Mouse (Mus musculus) CH12.LX (cell line): ENCODE measurements around the gene Olfr218. TPM values are rescaled to one million over a fixed set of nuclear protein-coding genes. Genes with fewer than 3 reads are reported as not detected.

Experiments
- DNase-seq: peaks from one replicate; pipeline ENCODE4 v3.0.0-alpha.2; 2013; ENCODE audit errors: extremely low read depth
- H3K27ac ChIP-seq: 2 replicates; pipeline ENCODE4 v1.5.1; 2012; ENCODE audit warnings: low read depth, mild to moderate bottlenecking, control low read depth, moderate library complexity; ENCODE audit not compliant: insufficient read depth
- H3K27me3 ChIP-seq: replicated peaks from 2 replicates; pipeline ENCODE3; 2012; ENCODE audit warnings: inconsistent platforms
- H3K36me3 ChIP-seq, 2 experiments: replicated peaks in 1 of 2; 2 replicates each; pipeline versions ENCODE3 to v1.6.1; 2012; ENCODE audit warnings: inconsistent platforms in 1 of 2, low read length in 1 of 2, mild to moderate bottlenecking in 1 of 2, mixed read lengths in 1 of 2, moderate library complexity in 1 of 2; ENCODE audit not compliant: control insufficient read depth in 1 of 2, insufficient read depth in 1 of 2
- H3K4me1 ChIP-seq, 2 experiments: 2 replicates each; pipeline ENCODE4 v1.6.1; 2012; ENCODE audit warnings: inconsistent platforms in 1 of 2, moderate library complexity in 1 of 2; ENCODE audit not compliant: insufficient read depth in 2 of 2, control insufficient read depth in 1 of 2
- H3K4me2 ChIP-seq: 2 replicates; pipeline ENCODE4 v1.6.1; 2012; ENCODE audit warnings: low read depth, mild to moderate bottlenecking, control low read depth; ENCODE audit not compliant: poor library complexity, insufficient read depth, severe bottlenecking
- H3K4me3 ChIP-seq, 3 experiments: fragments of 150-350 bp in 1 of 3; sonication (generic) in 1 of 3; replicated peaks in 1 of 3; 2 replicates each; pipeline versions ENCODE3 to v1.5.1; 2011 to 2012; ENCODE audit warnings: low read depth in 2 of 3, low read length in 2 of 3, mild to moderate bottlenecking in 2 of 3, moderate library complexity in 2 of 3, control low read depth in 1 of 3, improper control_type of control experiment in 1 of 3, inconsistent platforms in 1 of 3, mixed read lengths in 1 of 3; ENCODE audit not compliant: poor library complexity in 1 of 3
- H3K79me2 ChIP-seq: replicated peaks from 2 replicates; pipeline ENCODE4 v1.6.1; 2012; ENCODE audit warnings: mild to moderate bottlenecking, moderate library complexity; ENCODE audit not compliant: control insufficient read depth, poor library complexity, insufficient read depth, severe bottlenecking; ENCODE audit errors: extremely low read depth
- H3K9ac ChIP-seq: 2 replicates; pipeline ENCODE4 v1.6.1; 2012; ENCODE audit warnings: low read depth, mild to moderate bottlenecking, control low read depth, moderate library complexity; ENCODE audit not compliant: insufficient read depth
- H3K9me3 ChIP-seq: replicated peaks from 2 replicates; pipeline ENCODE3; 2012; ENCODE audit warnings: low read length, inconsistent platforms, mixed read lengths
- CHD1 ChIP-seq: IDR thresholded peaks from 2 replicates; pipeline ENCODE4 v1.6.1; 2012; ENCODE audit warnings: low read depth, low read length, improper control_type of control experiment, inconsistent platforms
- CHD2 ChIP-seq: IDR thresholded peaks from 2 replicates; pipeline ENCODE4 v1.6.1; 2011; ENCODE audit warnings: low read length, improper control_type of control experiment
- CTCF ChIP-seq, 2 experiments: IDR thresholded peaks in 1 of 2; conservative IDR thresholded peaks in 1 of 2; 2 replicates each; pipeline ENCODE4 v1.5.1; 2011 to 2012; ENCODE audit warnings: low read depth in 2 of 2, low read length in 2 of 2, improper control_type of control experiment in 1 of 2, inconsistent platforms in 1 of 2, mild to moderate bottlenecking in 1 of 2, moderate library complexity in 1 of 2
- ELF1 ChIP-seq: IDR thresholded peaks from 2 replicates; pipeline ENCODE4 v1.6.1; 2014; ENCODE audit warnings: low read depth, mild to moderate bottlenecking, inconsistent platforms, low read length, improper control_type of control experiment
- EP300 ChIP-seq: IDR thresholded peaks from 2 replicates; pipeline ENCODE4 v1.6.1; 2011; ENCODE audit warnings: low read length, improper control_type of control experiment
- ETS1 ChIP-seq: conservative IDR thresholded peaks from 2 replicates; pipeline ENCODE4 v1.6.1; 2012; ENCODE audit warnings: low read depth, mild to moderate bottlenecking, inconsistent platforms, low read length, improper control_type of control experiment, moderate library complexity
- GABPA ChIP-seq: IDR thresholded peaks from 2 replicates; pipeline ENCODE4 v1.6.1; 2012; ENCODE audit warnings: low read depth, low read length, improper control_type of control experiment, inconsistent platforms; ENCODE audit not compliant: insufficient replicate concordance
- HCFC1 ChIP-seq: IDR thresholded peaks from 2 replicates; pipeline ENCODE4 v1.6.1; 2012; ENCODE audit warnings: low read depth, mild to moderate bottlenecking, inconsistent platforms, low read length, improper control_type of control experiment
- IRF4 ChIP-seq: IDR thresholded peaks from 2 replicates; pipeline ENCODE4 v1.6.1; 2014; ENCODE audit warnings: low read depth, mild to moderate bottlenecking, inconsistent platforms, low read length, improper control_type of control experiment
- JUN ChIP-seq: IDR thresholded peaks from 2 replicates; pipeline ENCODE4 v1.6.1; 2011; ENCODE audit warnings: low read depth, mild to moderate bottlenecking, low read length, improper control_type of control experiment, moderate library complexity; ENCODE audit not compliant: insufficient read depth
- JUND ChIP-seq: conservative IDR thresholded peaks from 2 replicates; pipeline ENCODE4 v1.6.1; 2011; ENCODE audit warnings: low read depth, low read length, improper control_type of control experiment
- KAT2A ChIP-seq: IDR thresholded peaks from 2 replicates; pipeline ENCODE4 v1.6.1; 2012; ENCODE audit warnings: low read length, improper control_type of control experiment, inconsistent platforms; ENCODE audit not compliant: insufficient replicate concordance
- MAFK ChIP-seq: IDR thresholded peaks from 2 replicates; pipeline ENCODE4 v1.6.1; 2011; ENCODE audit warnings: low read length, improper control_type of control experiment; ENCODE audit not compliant: insufficient replicate concordance
- MAX ChIP-seq: IDR thresholded peaks from 2 replicates; pipeline ENCODE4 v1.6.1; 2011; ENCODE audit warnings: low read length, improper control_type of control experiment
- MEF2A ChIP-seq: IDR thresholded peaks from 2 replicates; pipeline ENCODE4 v1.6.1; 2014; ENCODE audit warnings: low read depth, mild to moderate bottlenecking, inconsistent platforms, low read length, improper control_type of control experiment, borderline replicate concordance
- MXI1 ChIP-seq: IDR thresholded peaks from 2 replicates; pipeline ENCODE4 v1.6.1; 2011; ENCODE audit warnings: mild to moderate bottlenecking, low read depth, low read length, improper control_type of control experiment
- NELFE ChIP-seq: IDR thresholded peaks from 2 replicates; pipeline ENCODE4 v1.6.1; 2011; ENCODE audit warnings: low read depth, low read length, improper control_type of control experiment
- PAX5 ChIP-seq: IDR thresholded peaks from 2 replicates; pipeline ENCODE4 v1.6.1; 2012; ENCODE audit warnings: low read length, inconsistent platforms, mixed read lengths
- POLR2A ChIP-seq: IDR thresholded peaks from 2 replicates; pipeline ENCODE4 v1.6.1; 2011; ENCODE audit warnings: low read depth, mild to moderate bottlenecking, improper control_type of control experiment, low read length
- POLR2AphosphoS2 ChIP-seq: IDR thresholded peaks from 2 replicates; pipeline ENCODE4 v1.6.1; 2011; ENCODE audit warnings: low read depth, low read length, improper control_type of control experiment
- RAD21 ChIP-seq: IDR thresholded peaks from 2 replicates; pipeline ENCODE4 v1.6.1; 2011; ENCODE audit warnings: low read depth, mild to moderate bottlenecking, low read length, improper control_type of control experiment, moderate library complexity
- RCOR1 ChIP-seq: conservative IDR thresholded peaks from 2 replicates; pipeline ENCODE4 v1.6.1; 2012; ENCODE audit warnings: low read depth, mild to moderate bottlenecking, inconsistent platforms, low read length, improper control_type of control experiment
- SIN3A ChIP-seq: IDR thresholded peaks from 2 replicates; pipeline ENCODE4 v1.6.1; 2012; ENCODE audit warnings: low read length, improper control_type of control experiment, inconsistent platforms
- SMC3 ChIP-seq: IDR thresholded peaks from 2 replicates; pipeline ENCODE4 v1.6.1; 2011; ENCODE audit warnings: low read depth, low read length, improper control_type of control experiment
- TCF12 ChIP-seq: IDR thresholded peaks from 2 replicates; pipeline ENCODE4 v1.6.1; 2014; ENCODE audit warnings: low read depth, mild to moderate bottlenecking, inconsistent platforms, low read length, improper control_type of control experiment
- ZNF384 ChIP-seq: IDR thresholded peaks from 2 replicates; pipeline ENCODE4 v1.6.1; 2012; ENCODE audit warnings: low read depth, low read length, improper control_type of control experiment, inconsistent platforms
- dilution Hi-C: fragments of 300-500 bp; cut with MboI; formaldehyde crosslinking; loops from 2 replicates; pipeline ENCODE4 v1.14.3; 2020; ENCODE audit warnings: low sequenced_read_pairs; ENCODE audit not compliant: extremely low pct_unique_long_range_greater_than_20kb, extremely low pct_ligation_motif_present
- in situ Hi-C: fragments of 300-500 bp; cut with MboI; formaldehyde crosslinking; loops from 3 replicates; pipeline ENCODE4 v1.14.3; 2019; ENCODE audit warnings: low sequenced_read_pairs, low pct_ligation_motif_present, low pct_unique_long_range_greater_than_20kb, mixed read lengths
- polyA plus RNA-seq: library from polyadenylated mRNA; unstranded; fragments of >175 nt; gene quantifications from 2 replicates; pipeline ENCODE4 v1.2.1, GENCODE M21; 2012; ENCODE audit warnings: low read depth; ENCODE audit not compliant: insufficient read length
- total RNA-seq, 2 experiments: library from RNA; depleted of rRNA; stranded (reverse); fragments of 300-350 nt in 1 of 2; fragments of >200 nt in 1 of 2; gene quantifications; 2 replicates each; pipeline ENCODE4 v1.2.3; 2012 to 2014

The Olfr218 gene
- total and polyA plus RNA-seq, 3 experiments: not detected

- H3K36me3 ChIP-seq: no peaks in the 10 kb centered on the region
- no peaks in the 10 kb centered on the region for H3K79me2 ChIP-seq
- no peaks in the 10 kb centered on the region for H3K4me1 ChIP-seq
- H3K27ac ChIP-seq: no peak within 1 kb of the TSS
- dilution Hi-C loops: no loop called here
- no peak for DNase-seq
- H3K27me3 ChIP-seq: no peaks in the 10 kb centered on the region
- H3K4me3 ChIP-seq: no peak within 1 kb of the TSS
- no peak within 1 kb of the TSS for H3K9ac ChIP-seq
- in situ Hi-C loops: no loop called here
- no peaks in the 10 kb centered on the region for H3K9me3 ChIP-seq
- no peak for TF ChIP-seq SIN3A
- no peak for TF ChIP-seq ZNF384
- no peak for TF ChIP-seq HCFC1
- no peak for TF ChIP-seq JUN
- no peak for TF ChIP-seq MAX
- no peak within 1 kb of the TSS for H3K4me2 ChIP-seq
Measured at GRCm38 (mm10) chr1:173190540-173190939, 7.1 kb upstream of the Olfr218 start, which contains the start of gene Olfr1406. TSS of gene Olfr1406 (minus strand) at chr1:173190640.

- Histone ChIP-seq H3K4me3 (no peak overlapping the region), H3K27ac (no peak overlapping the region), H3K4me2 (no peak overlapping the region)
- TF ChIP-seq RCOR1 (no peak), JUND (no peak), EP300 (no peak), POLR2A (no peak), ELF1 (no peak), KAT2A (no peak), POLR2AphosphoS2 (no peak), SMC3 (no peak), MAX (no peak), PAX5 (no peak)
- TF ChIP-seq, all 38 proteins: peak for 0
- no peak overlapping the region for H3K9ac ChIP-seq
- no peaks in the 10 kb centered on the region for H3K4me1 ChIP-seq
- no peaks in the 10 kb centered on the region for H3K27me3 ChIP-seq
- DNase-seq: no peak
- no peaks in the 10 kb centered on the region for H3K36me3 ChIP-seq
- in situ Hi-C loops: no loop called here
- H3K9me3 ChIP-seq: no peaks in the 10 kb centered on the region
- no peaks in the 10 kb centered on the region for H3K79me2 ChIP-seq
- dilution Hi-C loops: no loop called here
Measured at GRCm38 (mm10) chr1:173192059-173192458, 5.5 kb upstream of the Olfr218 start.

DNA sequence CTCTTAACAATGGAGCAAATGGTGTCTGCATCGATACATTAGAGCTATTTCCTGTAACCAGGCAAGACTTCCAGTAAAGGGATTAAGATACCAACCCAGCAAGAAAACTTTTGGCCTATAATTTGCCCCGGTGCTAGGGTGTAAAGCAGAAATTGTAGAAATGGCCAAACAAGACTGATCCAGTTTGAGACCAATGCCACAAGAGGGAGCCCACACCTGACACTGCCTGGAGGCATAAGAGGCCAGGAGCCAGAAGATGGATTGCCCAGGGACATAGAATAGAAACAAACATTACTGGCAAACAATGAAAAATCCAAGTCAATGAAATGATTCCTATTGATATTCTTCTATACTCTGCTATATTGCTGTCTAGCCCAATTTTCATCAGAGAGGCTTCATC lies 1.2 kb upstream of the Olfr218 start:
- H3K4me1 ChIP-seq: no peaks in the 10 kb centered on the region
- H3K79me2 ChIP-seq: no peaks in the 10 kb centered on the region
- no peak overlapping the region for H3K27ac ChIP-seq
- H3K4me2 ChIP-seq: no peak overlapping the region
- in situ Hi-C loops (no loop called here), dilution Hi-C loops (no loop called here)
- H3K9me3 ChIP-seq: no peaks in the 10 kb centered on the region
- DNase-seq: peak; percentile 24
- no peaks in the 10 kb centered on the region for H3K27me3 ChIP-seq
- no peaks in the 10 kb centered on the region for H3K36me3 ChIP-seq
- H3K4me3 ChIP-seq: no peak overlapping the region
- H3K9ac ChIP-seq: no peak overlapping the region
- TF ChIP-seq SMC3 (peak; percentile 56), CHD1 (no peak), NELFE (no peak), CTCF (conservative IDR thresholded peaks at IDR 0.05 in 1 of 2, IDR thresholded peaks at IDR 0.05 in 1 of 2; ENCODE audit: low read depth in 2 of 2, low read length in 2 of 2) (peak in 1 of 2 experiments; percentile 60; a peak in 2 of 4 replicates), JUN (no peak), CHD2 (no peak), RCOR1 (no peak), RAD21 (peak; percentile 44), MEF2A (no peak), TCF12 (no peak), ZNF384 (no peak), IRF4 (no peak), GABPA (no peak), MAX (no peak), MXI1 (no peak), ETS1 (no peak), HCFC1 (no peak), JUND (no peak), MAFK (no peak)
